Mouse (Mus musculus): ENCODE results near the gene Ankrd26.

DNA sequence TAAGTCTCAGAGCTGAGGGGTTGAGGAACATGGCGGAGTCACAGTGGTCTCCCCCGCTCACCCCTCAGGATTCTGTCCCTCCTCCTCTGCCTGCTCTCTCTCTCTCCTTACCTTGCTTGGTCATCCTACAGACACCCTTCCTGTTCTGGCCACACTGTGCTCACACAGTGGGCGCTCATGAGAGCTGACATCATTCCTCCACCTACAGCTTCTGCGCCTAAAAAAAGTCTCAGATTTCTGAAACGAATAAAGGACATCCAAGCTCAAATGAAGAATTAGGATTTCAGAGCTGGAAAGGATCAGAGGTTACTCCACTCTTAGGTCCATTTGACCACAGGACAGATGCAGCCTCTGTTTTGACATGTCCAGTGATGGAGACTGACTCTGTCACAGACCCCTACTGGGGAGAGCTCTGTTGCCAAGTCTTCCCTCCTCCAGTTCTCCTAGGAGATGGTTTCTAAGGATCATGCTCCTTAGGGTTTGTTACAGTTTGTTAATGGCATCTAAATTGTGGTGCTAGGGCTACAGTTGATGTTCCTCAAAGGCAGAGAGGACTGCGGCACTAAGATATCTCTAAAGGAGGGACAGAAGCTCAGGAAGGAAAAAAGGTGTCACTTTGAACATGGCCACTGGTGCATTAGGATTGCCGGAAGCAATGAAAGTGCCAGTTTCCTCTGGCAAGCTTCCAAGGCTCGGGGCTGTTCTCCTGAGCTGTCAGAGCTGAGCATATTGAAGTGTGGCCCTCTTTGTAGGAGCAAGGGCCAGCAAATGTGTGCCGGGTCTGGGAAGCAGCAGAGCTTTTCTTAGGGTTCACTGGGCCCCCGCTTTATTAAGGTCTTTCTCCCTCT, 33.0 kb upstream of the Ankrd26 start:
- TF ChIP-seq CTCF (IDR thresholded peaks at IDR 0.05), result no peak
- TF ChIP-seq EP300 (IDR thresholded peaks at IDR 0.05), result no peak
